Mouse (Mus musculus) retina, adult 2 months (tissue): Measurements from ENCODE around the gene B3galt6.
A peak's percentile ranks its signal among the peaks of the same experiment; 100 is the strongest.

Source experiments
- DNase-seq: peaks from one replicate; pipeline ENCODE4 v3.0.0-alpha.2; 2012; ENCODE audit warnings: low read depth, low spot score

B3galt6 gene

DNA sequence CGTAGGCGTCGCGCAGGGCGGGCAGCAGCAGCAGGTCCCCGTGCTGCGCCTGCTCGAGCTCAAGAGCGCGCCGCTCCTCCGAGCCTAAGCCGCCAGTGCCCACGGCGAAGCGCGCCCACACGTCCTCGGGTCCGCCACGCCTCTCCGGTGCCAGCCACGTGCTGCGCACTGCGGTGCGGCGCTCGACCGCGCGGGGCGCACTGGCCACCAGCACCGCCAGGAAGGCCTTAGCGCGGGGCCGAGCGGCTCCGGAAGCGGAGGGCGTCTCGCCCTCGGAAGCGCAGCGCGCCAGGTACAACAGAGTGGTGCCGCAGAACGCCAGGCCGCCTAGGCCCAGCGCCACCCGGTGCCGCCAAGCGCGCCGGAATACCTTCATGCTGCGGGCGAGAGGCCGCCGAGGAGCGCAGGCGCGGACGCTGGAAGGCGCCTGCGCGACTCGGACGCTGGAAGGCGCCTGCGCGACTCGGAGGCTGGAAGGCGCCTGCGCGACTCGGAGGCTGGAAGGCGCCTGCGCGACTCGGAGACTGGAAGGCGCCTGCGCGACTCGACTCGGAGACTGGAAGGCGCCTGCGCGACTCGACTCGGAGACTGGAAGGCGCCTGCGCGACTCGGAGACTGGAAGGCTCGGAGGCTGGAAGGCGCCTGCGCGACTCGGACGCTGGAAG lies at the start of gene B3galt6, which contains the start of gene Sdf4:
B3galt6 (minus strand) TSS at position 409 of the 665 bp plus-strand sequence.
Sdf4 (plus strand) TSS at position 632 of the 665 bp plus-strand sequence.
- DNase-seq = peak; percentile 89

- DNase-seq = no peak
These were observed 42.5 kb upstream of the B3galt6 start for GRCm38 (mm10) chr4:156034901-156035300.

DNA sequence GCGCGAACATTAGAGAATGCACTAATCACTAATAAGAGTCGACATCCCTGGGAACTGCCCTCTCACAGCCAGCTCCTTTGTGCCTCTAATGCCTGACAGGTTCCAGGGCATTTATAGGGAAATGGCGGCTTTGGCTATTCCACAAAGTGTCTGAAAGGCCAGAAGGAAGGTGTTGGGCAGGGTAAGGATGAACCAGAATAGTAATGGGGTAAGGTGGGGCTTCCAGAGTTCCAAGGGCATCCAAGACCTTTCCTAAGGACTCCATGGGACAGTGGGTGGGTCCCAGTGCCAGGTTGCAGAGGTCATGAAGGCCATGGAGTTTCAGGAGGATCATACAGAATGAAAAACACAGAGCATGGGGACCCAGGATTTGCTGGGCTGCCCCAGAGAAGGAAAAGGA lies 41.9 kb upstream of the B3galt6 start:
- no peak for DNase-seq

- DNase-seq = no peak
These were observed 41.1 kb upstream of the B3galt6 start for GRCm38 (mm10) chr4:156033476-156034119.

DNA sequence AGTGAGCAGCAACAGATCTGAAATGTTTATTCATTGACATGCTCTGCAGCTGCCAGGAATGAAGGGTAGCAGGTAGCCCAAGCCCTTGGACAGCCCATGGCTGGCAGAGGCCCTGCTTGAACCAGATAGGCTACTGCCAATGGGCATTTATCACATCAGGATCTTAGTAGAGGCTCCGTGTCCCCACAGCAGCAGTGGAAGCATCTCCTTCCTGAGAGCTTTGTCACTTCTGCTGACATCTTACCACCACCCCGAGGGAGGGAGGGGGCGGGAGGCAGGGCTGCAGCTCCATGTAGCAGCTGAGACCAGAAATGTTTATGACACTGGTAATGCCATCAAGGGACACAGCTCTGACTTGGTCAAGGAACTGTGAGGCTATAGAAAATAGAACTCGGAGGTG lies 40.4 kb upstream of the B3galt6 start:
- no peak for DNase-seq

DNA sequence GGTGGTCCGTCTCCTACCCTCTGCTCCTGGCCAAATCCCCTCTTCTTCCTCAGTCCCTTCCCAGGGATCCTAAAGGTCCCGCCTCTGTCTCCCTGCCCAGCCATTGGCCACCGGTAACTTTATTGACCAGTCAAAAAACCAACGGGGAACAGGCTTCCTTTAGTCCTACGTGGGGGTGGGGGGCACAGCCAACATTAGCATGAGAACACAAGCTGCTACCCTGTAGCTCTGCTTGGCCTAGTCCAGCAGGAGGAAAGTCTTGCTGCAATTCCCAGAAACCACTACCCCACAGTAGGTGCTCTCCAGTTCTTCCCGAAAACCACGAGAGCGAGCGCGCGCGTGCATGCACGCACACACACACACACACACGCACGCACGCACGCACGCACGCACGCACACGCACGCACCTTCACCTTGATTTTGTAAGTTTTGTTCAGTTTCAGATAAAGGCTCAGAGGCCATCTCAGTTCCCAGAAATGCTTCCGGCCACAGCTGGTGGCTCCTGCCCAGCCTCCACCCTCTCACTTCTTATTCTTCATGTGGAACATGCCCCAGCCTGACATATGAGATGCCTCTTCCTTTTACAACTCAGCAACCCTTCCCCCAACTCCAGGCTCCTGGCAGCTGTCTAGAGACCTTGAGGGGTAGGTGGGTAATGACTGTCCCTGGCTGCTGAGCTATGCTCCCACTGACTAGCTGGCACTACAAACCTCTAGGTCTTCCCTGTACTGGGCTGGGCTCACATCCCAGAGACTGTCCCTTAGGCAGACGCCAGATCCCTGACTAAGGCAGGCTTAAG lies 39.3 kb upstream of the B3galt6 start:
- DNase-seq = peak; percentile 68

DNA sequence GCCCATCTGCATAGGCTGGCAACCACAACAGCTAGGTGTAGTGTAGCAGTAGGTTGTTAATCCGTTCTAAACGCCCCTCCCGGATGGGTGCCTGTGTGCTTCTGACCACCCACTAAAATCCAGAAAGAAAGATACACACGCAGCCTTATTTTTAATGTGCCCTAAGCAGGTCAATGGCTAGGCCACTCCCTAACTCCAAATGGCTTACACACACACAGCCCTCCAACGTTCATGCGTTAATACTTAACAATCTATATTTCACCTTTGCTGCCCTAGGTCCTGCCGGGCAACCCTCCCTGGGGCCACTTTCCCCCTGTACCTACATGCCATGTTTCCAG lies 38.8 kb upstream of the B3galt6 start:
- no peak for DNase-seq

DNA sequence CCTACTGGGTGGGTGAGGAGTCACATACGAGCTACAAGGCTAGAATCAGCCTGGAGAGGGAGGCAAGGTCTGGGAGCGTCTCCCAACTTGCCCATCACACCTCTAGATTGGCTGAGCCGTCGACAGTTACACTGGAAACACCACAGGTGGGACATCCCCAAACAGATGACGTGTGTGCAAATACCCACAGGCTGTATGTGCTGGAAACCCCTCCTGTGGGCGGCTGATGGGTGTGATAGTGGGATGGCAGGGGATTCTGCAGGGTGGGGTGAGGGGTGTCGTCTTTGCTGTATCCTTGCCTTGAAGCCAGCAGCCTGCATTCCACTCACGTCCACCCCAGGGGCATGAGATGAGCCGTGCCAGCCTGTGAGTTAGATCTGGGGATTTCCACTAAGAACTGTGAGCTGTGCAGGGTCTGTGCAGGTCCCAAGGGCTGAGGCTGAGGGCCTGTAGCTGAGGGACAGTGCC lies 38.2 kb upstream of the B3galt6 start:
- DNase-seq = no peak

DNA sequence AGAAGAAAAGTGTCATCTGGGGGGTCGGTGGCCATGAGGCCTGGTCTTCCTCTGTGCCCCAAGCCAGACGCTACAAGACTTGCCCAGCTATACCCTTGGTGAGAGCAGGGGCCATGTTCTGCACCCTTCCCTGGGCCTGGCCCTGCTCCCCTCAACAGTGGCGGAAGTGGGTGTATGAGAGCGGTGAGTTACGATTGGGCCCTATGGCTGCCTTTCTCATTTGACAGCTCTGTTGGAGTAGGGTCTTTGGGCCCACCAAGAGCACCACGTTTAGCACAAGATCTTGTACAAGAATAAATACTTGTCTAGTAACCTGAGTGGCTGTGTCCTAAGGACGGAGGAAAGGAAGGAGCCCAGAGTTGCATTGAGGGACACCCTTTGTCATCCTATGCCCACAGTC lies 36.1 kb upstream of the B3galt6 start:
- no peak for DNase-seq

DNA sequence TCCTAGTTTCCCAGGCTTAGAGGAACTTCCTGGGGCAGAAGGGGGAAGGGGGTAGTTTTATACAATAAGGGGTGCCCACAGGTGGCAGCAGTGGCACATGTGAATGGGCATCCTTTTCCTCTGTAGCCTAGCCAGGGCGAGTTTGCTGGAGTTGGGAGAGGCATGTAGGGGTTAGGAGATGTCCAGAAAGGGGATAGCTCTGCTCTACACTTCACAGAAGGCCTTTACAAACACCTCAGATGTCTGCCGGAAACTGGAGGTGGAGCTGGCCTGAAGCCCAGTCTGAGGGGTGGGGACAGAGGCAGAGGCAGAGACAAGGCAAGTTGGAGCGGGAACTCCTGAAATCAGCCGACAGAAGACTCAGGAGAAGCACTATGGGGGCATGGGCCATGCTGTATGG lies 33.6 kb upstream of the B3galt6 start, which contains the start of gene Tnfrsf18:
Tnfrsf18 (plus strand) TSS at position 152 of the 400 bp plus-strand sequence.
- no peak for DNase-seq

DNA sequence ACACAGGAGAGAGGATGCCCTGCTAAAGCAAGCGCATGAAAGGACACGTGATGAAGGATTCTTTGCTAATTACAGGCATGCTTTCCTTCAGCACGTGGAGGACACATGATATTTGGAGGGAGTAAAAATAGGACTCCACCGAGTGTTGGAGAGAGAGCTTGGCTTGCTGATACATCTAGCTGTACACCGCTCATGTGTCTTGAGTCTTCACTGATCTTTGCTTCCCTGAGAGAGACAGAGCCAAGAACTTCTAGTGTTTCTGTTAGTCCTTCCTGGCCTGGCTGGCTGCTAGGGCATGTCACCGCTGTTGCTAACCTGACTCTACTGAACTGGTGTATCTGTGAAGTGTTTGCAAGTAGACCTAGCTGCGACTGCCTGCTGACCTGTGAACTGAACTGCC lies 31.7 kb upstream of the B3galt6 start:
- DNase-seq = no peak

GRCm38 (mm10) chr4:156023520-156023919 lies 31.1 kb upstream of the B3galt6 start:
- no peak for DNase-seq

DNA sequence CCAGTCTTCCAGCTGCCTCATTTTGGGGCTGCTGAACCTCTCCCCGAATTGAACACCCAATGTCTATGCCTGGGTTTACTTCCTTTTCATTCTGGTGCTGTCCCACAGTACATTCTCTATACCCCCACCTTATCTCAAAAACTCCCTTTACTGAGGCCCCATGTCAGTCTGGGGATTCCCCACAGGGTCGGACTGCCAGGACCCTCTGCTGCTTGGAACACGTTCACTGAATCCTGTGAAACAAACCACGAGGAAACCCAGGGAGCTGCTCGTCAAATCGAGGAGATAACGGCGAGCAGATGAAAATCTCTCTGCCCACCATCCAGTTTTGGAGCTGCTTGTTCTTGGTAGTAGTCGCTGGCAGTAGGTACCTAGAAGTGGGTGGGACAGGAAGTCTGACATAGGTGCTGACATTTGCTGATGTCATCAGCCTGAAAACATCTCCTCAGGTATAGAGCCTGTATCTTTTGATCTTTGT lies 29.5 kb upstream of the B3galt6 start:
- no peak for DNase-seq

- DNase-seq = no peak
These were observed 28.9 kb upstream of the B3galt6 start for GRCm38 (mm10) chr4:156021381-156021780.

- DNase-seq = no peak
These were observed 27.3 kb upstream of the B3galt6 start for GRCm38 (mm10) chr4:156019771-156020170.

- no peak for DNase-seq
These were observed 22.0 kb upstream of the B3galt6 start for GRCm38 (mm10) chr4:156014436-156014835.

- no peak for DNase-seq
These were observed 21.2 kb upstream of the B3galt6 start, which contains the start of gene Tnfrsf4 for GRCm38 (mm10) chr4:156013637-156014036. Gene Tnfrsf4 (plus strand): TSS chr4:156013843.

- DNase-seq = no peak
These were observed 15.9 kb upstream of the B3galt6 start for GRCm38 (mm10) chr4:156008369-156008768.

- no peak for DNase-seq
These were observed 11.7 kb upstream of the B3galt6 start for GRCm38 (mm10) chr4:156004109-156004508.

- no peak for DNase-seq
These were observed 1.2 kb upstream of the B3galt6 start for GRCm38 (mm10) chr4:155993606-155994005.

GRCm38 (mm10) chr4:155992906-155993547 lies 578 bp upstream of the B3galt6 start:
- peak; percentile 90 for DNase-seq

GRCm38 (mm10) chr4:155991908-155992230 lies 580 bp downstream of the B3galt6 start:
- no peak for DNase-seq
